Mouse (Mus musculus): ENCODE data around the gene Acy3.

DNA sequence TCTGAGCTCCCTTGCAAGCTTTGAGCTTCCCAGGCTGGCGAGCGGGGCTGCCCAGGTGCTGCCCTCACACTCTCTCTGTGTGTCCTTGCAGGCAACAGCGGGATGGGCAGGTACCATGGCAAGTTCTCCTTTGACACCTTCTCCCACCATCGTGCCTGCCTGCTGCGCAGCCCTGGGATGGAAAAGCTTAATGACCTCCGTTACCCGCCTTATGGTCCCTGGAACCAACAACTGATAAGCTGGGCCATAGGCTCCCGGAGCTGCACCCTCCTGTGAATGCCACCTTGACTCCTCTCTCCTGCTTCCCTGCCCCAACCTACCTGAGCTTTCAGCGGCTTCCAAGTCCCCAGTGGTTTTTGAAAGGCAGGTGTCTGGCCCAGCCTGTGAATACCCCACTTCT lies 5.5 kb upstream of the Acy3 start:
- TF ChIP-seq CTCF (conservative IDR thresholded peaks at IDR 0.05; ENCODE audit: insufficient read depth, insufficient read length, low read depth, low read length): no peak
- no peak for TF ChIP-seq POLR2A (IDR thresholded peaks at IDR 0.05; ENCODE audit: low read depth, low read length)
